Mouse (Mus musculus) hindbrain, embryonic 15.5 days (tissue): ENCODE results near the gene Fat2. TPM values are rescaled to one million over a fixed set of nuclear protein-coding genes. Genes with fewer than 3 reads are reported as not detected.

Experiments
- ATAC-seq: fragments of 200-750 bp; cut with Nextera tagmentation; 2 replicates; pipeline ENCODE4 v1.8.0; 2017; ENCODE audit warnings: low read depth, moderate number of reproducible peaks, moderate TSS enrichment; ENCODE audit not compliant: low FRiP score
- H3K27ac ChIP-seq: fragments of 300-500 bp; sonication (generic); replicated peaks from 2 replicates; pipeline ENCODE4 v1.5.1; 2015; ENCODE audit warnings: mild to moderate bottlenecking, inconsistent platforms
- H3K27me3 ChIP-seq: fragments of 300-500 bp; sonication (generic); 2 replicates; pipeline ENCODE4 v1.6.1; 2015; ENCODE audit warnings: control low read depth, inconsistent platforms
- H3K36me3 ChIP-seq: fragments of 300-500 bp; sonication (generic); 2 replicates; pipeline ENCODE4 v1.6.1; 2015; ENCODE audit warnings: control low read depth, inconsistent platforms
- H3K4me1 ChIP-seq: fragments of 300-500 bp; sonication (generic); replicated peaks from 2 replicates; pipeline ENCODE4 v1.6.1; 2015; ENCODE audit warnings: control low read depth, inconsistent platforms
- H3K4me2 ChIP-seq: fragments of 300-500 bp; sonication (generic); 2 replicates; pipeline ENCODE4 v1.6.1; 2015; ENCODE audit warnings: moderate library complexity, mild to moderate bottlenecking, inconsistent platforms
- H3K4me3 ChIP-seq: fragments of 300-500 bp; sonication (generic); 2 replicates; pipeline ENCODE4 v1.5.1; 2015; ENCODE audit warnings: mild to moderate bottlenecking, inconsistent platforms
- H3K9ac ChIP-seq: fragments of 300-500 bp; sonication (generic); 2 replicates; pipeline ENCODE4 v1.6.1; 2015; ENCODE audit warnings: inconsistent platforms
- H3K9me3 ChIP-seq: fragments of 300-500 bp; sonication (generic); 2 replicates; pipeline ENCODE4 v1.6.1; 2016; ENCODE audit warnings: control low read depth, inconsistent platforms
- WGBS: fragments of 180-500 bp; shearing (Covaris S2); methylation state at CpG from one replicate; pipeline ENCODE4 v1.1.7; 2015; 5-methylcytosine and 5-hydroxymethylcytosine counted together
- polyA plus RNA-seq: library from polyadenylated mRNA; unstranded; fragments of >200 nt; fragmentation: Nextera tagmentation; extraction: Ambion mirVana; gene quantifications from 2 replicates; pipeline ENCODE4 v1.2.1, GENCODE M21; 2015

The Fat2 gene
- 0.25 and 0.40 TPM in 2 replicates for polyA plus RNA-seq

DNA sequence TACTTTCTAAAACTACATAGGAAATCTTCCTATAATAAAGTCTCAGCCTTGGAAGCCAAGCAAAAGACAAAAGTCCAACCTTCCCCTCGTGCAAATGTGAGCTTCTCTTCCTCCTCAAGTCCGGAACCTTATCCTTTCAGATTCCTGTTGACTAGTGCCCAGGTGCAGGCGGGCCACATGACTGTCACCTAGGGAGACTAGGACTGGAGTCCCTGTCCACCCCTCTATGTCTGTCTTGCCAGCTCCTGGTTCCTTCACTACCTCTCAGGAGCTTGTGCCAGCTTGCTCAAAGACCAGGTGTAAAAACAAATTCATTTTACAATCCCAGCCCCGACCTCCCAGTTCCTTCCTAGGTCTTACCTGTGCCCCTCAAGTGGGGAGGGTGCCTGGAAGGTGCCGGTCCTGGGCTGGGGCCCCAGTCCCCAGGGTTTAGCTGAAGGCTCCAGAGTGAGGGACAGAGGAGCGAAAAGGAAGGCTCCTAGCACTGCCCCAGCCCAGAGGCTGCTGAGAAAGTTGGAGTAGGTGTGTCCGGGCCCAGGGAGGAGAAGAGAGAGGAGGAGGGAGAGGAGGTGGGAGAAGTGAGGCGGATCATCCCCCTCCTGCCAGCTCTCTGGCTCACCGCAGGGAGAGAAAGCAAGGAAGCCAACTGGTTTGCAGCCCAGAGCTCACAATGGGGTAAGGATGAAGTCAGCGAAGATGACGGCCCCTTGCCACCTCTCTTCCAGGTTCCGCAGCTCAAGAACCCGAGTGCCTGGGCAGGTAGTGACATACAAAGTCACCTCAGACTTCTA, at the start of gene Fat2:
Gene Fat2 (minus strand): TSS at position 464 of the 791 bp plus-strand sequence.
- H3K4me3 ChIP-seq: no peak within 1 kb of the TSS
- no peaks in the 10 kb centered on the region for H3K27me3 ChIP-seq
- no peaks in the 10 kb centered on the region for H3K4me1 ChIP-seq
- H3K4me2 ChIP-seq: no peak within 1 kb of the TSS
- no peak for ATAC-seq
- no peak within 1 kb of the TSS for H3K27ac ChIP-seq
- WGBS: 52% methylated on average over 13 of the region's 13 CpGs
- H3K9me3 ChIP-seq: no peaks in the 10 kb centered on the region
- no peak within 1 kb of the TSS for H3K9ac ChIP-seq
- no peaks in the 10 kb centered on the region for H3K36me3 ChIP-seq

DNA sequence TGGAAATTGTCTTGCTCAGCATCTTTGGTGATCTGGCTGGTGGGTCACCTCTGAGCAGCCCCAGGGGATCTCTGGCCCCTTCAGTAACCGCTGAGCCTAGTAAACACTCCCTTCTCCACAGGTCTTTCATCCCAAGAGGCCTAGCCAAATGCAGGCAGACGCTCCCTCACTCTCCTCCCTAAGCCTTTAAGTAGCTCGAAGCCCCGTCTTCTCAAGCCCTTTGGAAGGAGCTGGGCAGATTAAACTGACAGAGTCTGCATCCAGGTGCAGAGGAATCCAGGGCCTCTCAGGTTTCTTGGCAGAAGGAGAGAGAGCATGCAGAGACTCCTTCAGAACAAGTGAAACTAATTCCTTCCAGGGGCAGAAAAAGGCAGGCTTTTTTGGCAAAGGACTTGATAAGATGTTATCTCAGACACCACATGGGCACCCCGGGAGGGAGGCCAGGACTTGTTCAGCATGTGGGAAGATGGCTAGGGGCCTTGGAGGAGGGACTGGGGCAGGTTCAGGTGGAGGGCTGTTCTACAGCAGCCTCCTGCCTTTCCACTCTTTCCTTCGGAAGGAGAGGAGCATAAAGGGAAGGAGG, 47.2 kb upstream of the Fat2 start:
- 37% methylated on average over 6 of the region's 6 CpGs for WGBS
- H3K4me1 ChIP-seq: peaks cover 8% of the 10 kb centered on the region; the same call in 1 of the 2 replicates
- H3K27ac ChIP-seq: no peak overlapping the region
- no peak for ATAC-seq
- H3K4me3 ChIP-seq: no peak overlapping the region
- no peak overlapping the region for H3K4me2 ChIP-seq
- no peaks in the 10 kb centered on the region for H3K9me3 ChIP-seq
- H3K27me3 ChIP-seq: no peaks in the 10 kb centered on the region
- H3K9ac ChIP-seq: no peak overlapping the region
- H3K36me3 ChIP-seq: no peaks in the 10 kb centered on the region

DNA sequence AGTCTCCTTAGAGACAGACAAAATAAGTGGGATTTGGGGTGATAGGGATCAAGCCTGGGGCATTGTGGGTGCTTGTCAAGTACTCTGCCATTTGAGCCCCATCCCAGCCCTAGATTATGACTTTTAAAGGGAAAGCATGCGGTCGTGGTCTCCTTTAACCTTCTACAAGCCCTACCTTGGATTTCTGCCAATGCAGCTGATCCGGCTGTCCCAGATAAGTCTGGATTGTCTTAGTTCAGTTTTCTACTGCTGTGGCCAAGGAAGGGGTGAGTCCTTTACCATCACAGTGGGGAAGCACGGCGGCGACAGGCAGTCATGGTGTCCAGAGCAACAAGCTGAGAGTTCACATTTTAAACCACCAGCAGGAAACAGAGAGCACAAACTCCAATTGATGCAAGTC, 44.5 kb upstream of the Fat2 start:
- WGBS: 55% methylated on average over 6 of the region's 6 CpGs
- Histone ChIP-seq H3K4me2 (no peak overlapping the region), H3K9ac (no peak overlapping the region), H3K4me3 (no peak overlapping the region), H3K27me3 (no peaks in the 10 kb centered on the region), H3K27ac (no peak overlapping the region), H3K36me3 (no peaks in the 10 kb centered on the region), H3K9me3 (no peaks in the 10 kb centered on the region), H3K4me1 (no peaks in the 10 kb centered on the region)
- ATAC-seq: no peak

DNA sequence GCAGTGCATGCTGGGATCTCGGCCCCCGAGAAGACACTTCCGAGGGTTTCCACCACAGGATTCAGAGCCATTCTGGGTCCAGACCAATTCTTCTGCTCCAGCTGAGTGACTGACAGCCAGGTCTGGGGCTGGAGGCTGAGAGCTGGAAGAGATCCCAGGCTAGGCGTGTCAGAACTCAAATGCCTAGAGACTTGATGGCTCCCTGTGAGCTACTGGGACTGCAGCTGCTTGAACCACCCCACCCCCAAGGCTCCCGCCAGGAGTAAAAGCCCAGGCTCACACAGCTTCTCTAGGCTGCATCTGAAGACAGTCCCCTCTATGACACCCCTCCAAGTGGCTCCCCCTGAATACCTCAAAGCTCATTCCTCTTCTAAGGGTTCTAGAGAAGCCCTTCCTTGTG, 42.0 kb upstream of the Fat2 start:
- no peak overlapping the region for H3K27ac ChIP-seq
- H3K9ac ChIP-seq: no peak overlapping the region
- H3K4me3 ChIP-seq: no peak overlapping the region
- ATAC-seq: peak; percentile 66; the same call in 1 of the 2 replicates
- WGBS: 45% methylated on average over 5 of the region's 5 CpGs
- H3K4me2 ChIP-seq: no peak overlapping the region
- H3K27me3 ChIP-seq: peaks cover 3% of the 10 kb centered on the region; the same call in 1 of the 2 replicates
- H3K36me3 ChIP-seq: no peaks in the 10 kb centered on the region
- H3K4me1 ChIP-seq: no peaks in the 10 kb centered on the region
- no peaks in the 10 kb centered on the region for H3K9me3 ChIP-seq

DNA sequence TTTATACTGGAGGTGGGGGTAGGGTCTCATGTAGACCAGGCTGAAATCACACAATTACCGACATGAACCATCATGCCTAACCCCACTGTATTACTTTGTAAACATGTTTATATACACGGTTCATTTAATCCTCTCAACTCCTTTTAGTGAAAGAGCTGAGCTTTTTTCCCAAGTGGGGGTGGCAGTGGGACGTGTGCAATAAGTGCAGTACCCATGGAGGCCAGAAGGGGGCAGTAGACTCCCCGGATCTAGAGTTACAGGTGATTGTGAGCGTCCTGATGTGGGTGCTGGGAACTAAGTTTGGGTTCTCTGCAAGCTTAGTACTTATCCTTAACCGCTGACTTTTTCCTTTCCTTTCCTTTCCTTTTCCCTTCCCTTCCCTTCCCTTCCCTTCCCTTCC, 37.5 kb upstream of the Fat2 start:
- no peak overlapping the region for H3K4me3 ChIP-seq
- no peaks in the 10 kb centered on the region for H3K36me3 ChIP-seq
- H3K27me3 ChIP-seq: peaks cover 3% of the 10 kb centered on the region; the same call in 1 of the 2 replicates
- 59% methylated on average over 6 of the region's 6 CpGs for WGBS
- H3K9ac ChIP-seq: no peak overlapping the region
- no peak overlapping the region for H3K27ac ChIP-seq
- H3K9me3 ChIP-seq: no peaks in the 10 kb centered on the region
- ATAC-seq: no peak
- no peaks in the 10 kb centered on the region; the same call in 1 of the 2 replicates for H3K4me1 ChIP-seq
- H3K4me2 ChIP-seq: no peak overlapping the region

DNA sequence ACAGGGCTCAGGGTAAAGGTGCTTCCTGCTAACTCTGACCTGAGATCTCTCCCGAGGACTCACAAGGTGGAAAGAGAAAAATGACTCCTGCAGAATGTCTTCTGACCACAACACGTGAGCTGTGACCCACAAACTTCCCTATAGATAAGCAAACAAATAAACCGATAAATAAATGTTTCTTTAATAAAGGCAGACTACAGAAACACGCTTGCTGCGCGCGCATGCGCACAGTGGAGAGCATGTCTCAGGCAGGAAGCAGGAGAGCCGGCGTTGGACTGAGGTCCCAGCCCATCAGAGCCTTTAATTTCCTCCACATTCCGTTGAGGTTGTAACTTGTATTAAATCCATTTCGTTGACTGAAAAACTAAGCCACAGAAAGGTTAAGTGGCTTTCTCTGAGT, 37.0 kb upstream of the Fat2 start:
- Histone ChIP-seq H3K4me1 (no peaks in the 10 kb centered on the region; the same call in 1 of the 2 replicates), H3K27ac (no peak overlapping the region), H3K27me3 (peaks cover 3% of the 10 kb centered on the region; the same call in 1 of the 2 replicates), H3K9me3 (no peaks in the 10 kb centered on the region), H3K36me3 (no peaks in the 10 kb centered on the region), H3K4me2 (no peak overlapping the region), H3K4me3 (no peak overlapping the region), H3K9ac (no peak overlapping the region)
- 88% methylated on average over 12 of the region's 12 CpGs for WGBS
- ATAC-seq: no peak

DNA sequence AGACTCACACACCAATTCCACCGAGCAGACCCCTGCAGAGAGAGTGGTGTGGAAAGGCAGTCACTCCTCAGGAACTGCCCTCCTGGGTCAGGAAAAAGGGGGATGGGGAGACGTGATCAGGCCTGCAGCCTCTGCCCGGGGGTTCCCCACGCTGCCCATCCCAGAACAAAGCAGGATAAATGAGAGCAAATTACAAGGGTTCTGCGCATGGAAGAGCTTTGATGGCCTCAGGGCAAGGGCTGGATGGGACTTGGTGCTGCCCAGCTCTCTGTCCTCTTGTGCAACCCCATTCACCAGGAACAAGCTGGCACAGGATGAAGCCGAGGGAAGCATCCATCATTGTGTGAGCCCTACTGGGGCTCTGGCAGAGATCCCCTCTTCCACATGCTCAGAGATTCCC, 35.6 kb upstream of the Fat2 start:
- H3K9ac ChIP-seq: no peak overlapping the region
- 37% methylated on average over 6 of the region's 6 CpGs for WGBS
- H3K4me2 ChIP-seq: no peak overlapping the region
- H3K27me3 ChIP-seq: peaks cover 3% of the 10 kb centered on the region; the same call in 1 of the 2 replicates
- no peak for ATAC-seq
- H3K4me1 ChIP-seq: no peaks in the 10 kb centered on the region; the same call in 1 of the 2 replicates
- H3K27ac ChIP-seq: no peak overlapping the region
- no peaks in the 10 kb centered on the region for H3K9me3 ChIP-seq
- H3K36me3 ChIP-seq: no peaks in the 10 kb centered on the region
- no peak overlapping the region for H3K4me3 ChIP-seq

DNA sequence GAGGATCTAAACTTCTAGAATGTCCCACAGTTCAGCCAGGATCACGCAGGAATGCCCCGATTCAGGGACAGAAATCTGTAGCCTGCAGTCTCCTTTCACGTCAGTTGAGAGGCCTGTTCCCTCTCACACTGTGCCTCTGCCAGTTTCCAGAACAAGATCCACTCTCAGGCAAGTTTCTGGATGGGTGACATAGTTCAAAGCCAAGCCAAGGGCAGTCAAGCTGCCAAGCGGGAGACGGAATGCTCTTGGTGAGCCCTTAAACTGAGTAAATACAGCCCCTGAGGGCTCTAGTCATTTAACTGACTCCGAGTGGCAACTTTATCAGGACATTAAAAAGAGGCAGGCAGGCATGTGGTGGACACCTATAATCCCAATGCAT, 32.7 kb upstream of the Fat2 start:
- Histone ChIP-seq H3K4me1 (no peaks in the 10 kb centered on the region; the same call in none of the 2 replicates), H3K27ac (no peak overlapping the region), H3K27me3 (peaks cover 3% of the 10 kb centered on the region; the same call in 1 of the 2 replicates), H3K4me2 (no peak overlapping the region), H3K36me3 (no peaks in the 10 kb centered on the region), H3K4me3 (no peak overlapping the region), H3K9ac (no peak overlapping the region), H3K9me3 (no peaks in the 10 kb centered on the region)
- 79% methylated on average over 6 of the region's 6 CpGs for WGBS
- ATAC-seq: no peak

GRCm38 (mm10) chr11:55368388-55369092, 32.2 kb upstream of the Fat2 start:
- H3K9me3 ChIP-seq: no peaks in the 10 kb centered on the region

DNA sequence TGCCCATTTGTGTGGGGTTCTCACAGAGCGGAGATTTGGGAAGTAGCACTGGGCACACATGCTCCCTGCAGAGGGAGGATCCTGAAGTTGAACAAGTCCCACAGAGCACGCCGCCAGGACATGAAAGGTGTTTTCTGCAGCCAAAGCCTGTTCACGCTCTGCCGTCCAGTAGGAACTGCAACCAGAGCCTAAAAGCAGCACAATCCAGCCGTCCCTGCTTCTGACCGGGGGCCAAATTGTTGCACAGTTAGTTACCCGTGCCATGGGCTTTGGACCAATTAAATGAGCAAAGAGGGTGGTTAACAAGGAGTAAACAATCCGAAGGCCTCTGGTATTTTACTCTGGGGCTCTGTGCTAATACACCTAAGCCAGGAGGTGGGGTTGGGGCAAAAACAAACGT, 31.4 kb upstream of the Fat2 start:
- Histone ChIP-seq H3K4me3 (no peak overlapping the region), H3K27me3 (no peaks in the 10 kb centered on the region), H3K9me3 (no peaks in the 10 kb centered on the region), H3K36me3 (no peaks in the 10 kb centered on the region), H3K9ac (no peak overlapping the region), H3K27ac (no peak overlapping the region), H3K4me2 (no peak overlapping the region), H3K4me1 (no peaks in the 10 kb centered on the region; the same call in none of the 2 replicates)
- 74% methylated on average over 10 of the region's 10 CpGs for WGBS
- ATAC-seq: no peak

More at GRCm38 (mm10) chr11:55368388-55369092, 32.2 kb upstream of the Fat2 start:
- ATAC-seq: no peak
- no peaks in the 10 kb centered on the region for H3K27me3 ChIP-seq
- no peak overlapping the region for H3K4me3 ChIP-seq
- no peaks in the 10 kb centered on the region for H3K36me3 ChIP-seq
- WGBS: 74% methylated on average over 4 of the region's 4 CpGs
- no peak overlapping the region for H3K4me2 ChIP-seq
- no peaks in the 10 kb centered on the region; the same call in none of the 2 replicates for H3K4me1 ChIP-seq
- no peak overlapping the region for H3K27ac ChIP-seq
- no peak overlapping the region for H3K9ac ChIP-seq

GRCm38 (mm10) chr11:55365840-55366239, 29.5 kb upstream of the Fat2 start:
- ATAC-seq: no peak
- H3K27ac ChIP-seq: no peak overlapping the region
- no peaks in the 10 kb centered on the region for H3K27me3 ChIP-seq
- no peaks in the 10 kb centered on the region; the same call in 1 of the 2 replicates for H3K4me1 ChIP-seq
- H3K4me3 ChIP-seq: no peak overlapping the region
- no peak overlapping the region for H3K9ac ChIP-seq
- H3K4me2 ChIP-seq: no peak overlapping the region
- no peaks in the 10 kb centered on the region for H3K9me3 ChIP-seq
- H3K36me3 ChIP-seq: no peaks in the 10 kb centered on the region
- 78% methylated on average over 5 of the region's 5 CpGs for WGBS

GRCm38 (mm10) chr11:55365242-55365641, 28.9 kb upstream of the Fat2 start:
- no peak overlapping the region for H3K4me3 ChIP-seq
- H3K4me2 ChIP-seq: no peak overlapping the region
- 65% methylated on average over 4 of the region's 4 CpGs for WGBS
- ATAC-seq: no peak
- no peaks in the 10 kb centered on the region for H3K36me3 ChIP-seq
- no peak overlapping the region for H3K27ac ChIP-seq
- H3K4me1 ChIP-seq: no peaks in the 10 kb centered on the region; the same call in 1 of the 2 replicates
- H3K9ac ChIP-seq: no peak overlapping the region
- H3K9me3 ChIP-seq: no peaks in the 10 kb centered on the region
- H3K27me3 ChIP-seq: no peaks in the 10 kb centered on the region
